Comparison of ENCODE assay signal across 9 mouse cellular contexts in the genomic region with DNA sequence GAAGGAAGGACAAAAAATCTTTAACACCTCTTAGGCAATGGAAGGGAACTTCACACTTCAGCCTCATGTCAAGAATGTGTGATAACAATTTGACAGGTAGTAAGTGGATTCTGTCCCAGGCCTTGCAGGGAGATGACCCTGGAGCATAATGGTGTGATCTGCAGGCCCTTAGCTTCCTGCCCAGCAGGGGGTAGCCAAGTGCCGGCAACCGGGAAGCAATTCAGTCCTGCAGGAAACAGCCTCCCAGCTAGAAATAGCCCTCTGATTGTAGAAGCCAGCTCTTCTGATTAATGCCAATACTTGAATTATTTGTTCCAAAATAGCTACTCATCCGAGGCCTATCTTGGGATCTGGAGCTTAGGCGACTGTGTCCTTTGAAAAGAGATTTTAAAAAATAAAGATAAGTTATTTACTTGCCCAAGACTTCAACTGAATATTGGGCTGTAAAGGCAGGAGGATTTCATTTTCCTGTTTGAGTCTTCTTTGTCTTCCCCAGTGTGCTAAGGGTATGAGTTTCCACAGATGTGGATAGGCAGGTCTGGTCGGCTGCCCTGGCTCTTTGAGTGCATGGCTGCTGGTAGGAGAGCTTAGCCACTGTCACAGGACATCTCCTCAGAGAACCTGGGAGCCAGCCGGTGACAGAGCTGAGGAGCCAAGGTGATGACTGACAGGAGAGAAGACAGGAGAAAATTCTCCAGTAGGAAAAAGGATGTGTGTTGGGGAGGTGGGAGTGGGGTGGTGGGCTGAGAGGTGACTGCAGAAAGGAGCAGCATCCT.
DNase-seq lines count a peak whose midpoint lies in the region; ATAC-seq and TF ChIP-seq lines count a peak whose summit lies in the region.
"Had no signal": no experiment of that assay in that cellular context is flagged by ENCODE, and none has a peak within 500 bp of the region (broad histone marks: within the 10 kb centered on the region; RNA-seq: fewer than 3 reads in every experiment).

No protein-coding gene starts in this region.

- 30% methylated on average over 6 of the region's 6 CpGs for WGBS in forebrain, embryonic 10.5 days
- 5% methylated on average over 6 of the region's 6 CpGs for WGBS in heart, embryonic 14.5 days
- WGBS in kidney, embryonic 15.5 days, result 14% methylated on average over 6 of the region's 6 CpGs
- 5% methylated on average over 6 of the region's 6 CpGs for WGBS in lung, embryonic 14.5 days

- H3K4me1 ChIP-seq in forebrain, embryonic 10.5 days, result peaks cover 9% of the 10 kb centered on the region
- peaks cover 8 to 14% of the 10 kb centered on the region in 2 experiments for H3K4me1 ChIP-seq in heart, embryonic 14.5 days (ENCODE audit: control insufficient read depth in 2 of 2, insufficient read depth in 2 of 2, low read length in 2 of 2)
- H3K4me1 ChIP-seq in kidney, embryonic 15.5 days, result peaks cover 8% of the 10 kb centered on the region; the same call in 1 of the 2 replicates
- H3K4me1 ChIP-seq in lung, embryonic 14.5 days (ENCODE audit: insufficient read depth), result peaks cover 6% of the 10 kb centered on the region; the same call in 1 of the 2 replicates
- H3K4me1 ChIP-seq: limb, embryonic 12.5 days had no signal

- H3K79me3 ChIP-seq in C2C12 (ENCODE audit: low read depth), result no peaks in the 10 kb centered on the region

- no peak overlapping the region for H3K4me3 ChIP-seq in C2C12 (ENCODE audit: insufficient read depth, poor library complexity, severe bottlenecking)
- H3K4me3 ChIP-seq in forebrain, embryonic 10.5 days, result no peak overlapping the region
- H3K4me3 ChIP-seq in heart, embryonic 14.5 days (ENCODE audit: control insufficient read depth in 1 of 2, insufficient read depth in 1 of 2, low read depth in 1 of 2, low read length in 2 of 2), result no peak overlapping the region
- H3K4me3 ChIP-seq in kidney, embryonic 15.5 days (replicated peaks), result no peak overlapping the region
- no peak overlapping the region for H3K4me3 ChIP-seq in lung, embryonic 14.5 days (ENCODE audit: low read depth, low read length)
- H3K4me3 ChIP-seq: limb, embryonic 12.5 days had no signal

- peak; percentile 71; the same call in 1 of the 2 replicates for ATAC-seq in heart, embryonic 14.5 days (ENCODE audit: insufficient number of reproducible peaks, insufficient read depth, low FRiP score, low read depth)
- ATAC-seq in kidney, embryonic 15.5 days (replicated peaks; ENCODE audit: low FRiP score), result peak; percentile 85
- ATAC-seq in lung, embryonic 14.5 days (ENCODE audit: insufficient read depth), result peak; percentile 93

- H3K27ac ChIP-seq in forebrain, embryonic 10.5 days, result 0 out of 2 replicates have a peak overlapping the region, but pooled peaks have one; percentile 25
- peak overlapping the region in 1 of 2 experiments; percentile 35; a peak in 2 of 4 replicates for H3K27ac ChIP-seq in heart, embryonic 14.5 days (replicated peaks in 1 of 2; ENCODE audit: control insufficient read depth in 1 of 2, insufficient read depth in 1 of 2, low read depth in 2 of 2, low read length in 2 of 2)
- H3K27ac ChIP-seq in kidney, embryonic 15.5 days, result no peak overlapping the region; the same call in 1 of the 2 replicates
- peak overlapping the region; percentile 75 for H3K27ac ChIP-seq in lung, embryonic 14.5 days (ENCODE audit: low read depth)
- H3K27ac ChIP-seq: limb, embryonic 12.5 days had no signal

- no peak overlapping the region for H3ac ChIP-seq in C2C12 (ENCODE audit: control insufficient read depth, insufficient read length, low read depth)

- no peak overlapping the region for H3K4me2 ChIP-seq in heart, embryonic 14.5 days (ENCODE audit: low read length)
- no peak overlapping the region for H3K4me2 ChIP-seq in kidney, embryonic 15.5 days
- H3K4me2 ChIP-seq in lung, embryonic 14.5 days, result no peak overlapping the region
- H3K4me2 ChIP-seq: limb, embryonic 12.5 days had no signal

- H3K36me3 ChIP-seq in C2C12 (ENCODE audit: control insufficient read depth, insufficient read depth), result no peaks in the 10 kb centered on the region
- no peaks in the 10 kb centered on the region for H3K36me3 ChIP-seq in forebrain, embryonic 10.5 days (replicated peaks)
- H3K36me3 ChIP-seq in heart, embryonic 14.5 days (ENCODE audit: control insufficient read depth, insufficient read depth, low read length), result no peaks in the 10 kb centered on the region
- H3K36me3 ChIP-seq in kidney, embryonic 15.5 days, result no peaks in the 10 kb centered on the region
- H3K36me3 ChIP-seq in lung, embryonic 14.5 days (ENCODE audit: insufficient read depth), result no peaks in the 10 kb centered on the region
- H3K36me3 ChIP-seq: limb, embryonic 12.5 days had no signal

- peak; percentile 21 to 52 for DNase-seq in adrenal gland, postnatal 4 days (ENCODE audit: low spot score in 2 of 2)
- peak; percentile 50 for DNase-seq in forebrain, embryonic 10.5 days (ENCODE audit: extremely low spot score, low spot score)
- peak; percentile 89 for DNase-seq in lung, embryonic 14.5 days
- peak; percentile 29 for DNase-seq in ovary, postnatal 10 days (ENCODE audit: low spot score)
- DNase-seq in urinary bladder, postnatal 4 days (ENCODE audit: low spot score in 2 of 2), result peak; percentile 61 to 73

- TF ChIP-seq CTCF in C2C12 (IDR thresholded peaks at IDR 0.05; ENCODE audit: control insufficient read depth, insufficient read depth, insufficient read length), result peak; percentile 32
- peak; percentile 86 for TF ChIP-seq CTCF in lung, embryonic 14.5 days (IDR thresholded peaks at IDR 0.05; ENCODE audit: low read depth)

- H3K9me3 ChIP-seq in forebrain, embryonic 10.5 days, result no peaks in the 10 kb centered on the region
- no peaks in the 10 kb centered on the region for H3K9me3 ChIP-seq in heart, embryonic 14.5 days (ENCODE audit: control insufficient read depth, low read length)
- no peaks in the 10 kb centered on the region for H3K9me3 ChIP-seq in kidney, embryonic 15.5 days (replicated peaks)
- no peaks in the 10 kb centered on the region for H3K9me3 ChIP-seq in lung, embryonic 14.5 days (ENCODE audit: low read depth, low read length)
- H3K9me3 ChIP-seq: limb, embryonic 12.5 days had no signal

- no peaks in the 10 kb centered on the region for H3K79me2 ChIP-seq in C2C12 (ENCODE audit: control insufficient read depth, insufficient read depth)

- H3K27me3 ChIP-seq in C2C12 (ENCODE audit: control insufficient read depth, insufficient read depth, insufficient read length), result no peaks in the 10 kb centered on the region
- H3K27me3 ChIP-seq in forebrain, embryonic 10.5 days (ENCODE audit: poor library complexity, severe bottlenecking), result no peaks in the 10 kb centered on the region
- H3K27me3 ChIP-seq in heart, embryonic 14.5 days (ENCODE audit: control insufficient read depth, insufficient read depth, low read length), result no peaks in the 10 kb centered on the region
- no peaks in the 10 kb centered on the region for H3K27me3 ChIP-seq in kidney, embryonic 15.5 days
- no peaks in the 10 kb centered on the region for H3K27me3 ChIP-seq in lung, embryonic 14.5 days (ENCODE audit: insufficient read depth, low read length)

- H3K9ac ChIP-seq in heart, embryonic 14.5 days (ENCODE audit: low read length), result no peak overlapping the region
- no peak overlapping the region for H3K9ac ChIP-seq in kidney, embryonic 15.5 days
- no peak overlapping the region for H3K9ac ChIP-seq in lung, embryonic 14.5 days
- H3K9ac ChIP-seq: limb, embryonic 12.5 days had no signal

TF ChIP-seq in C2C12, 6 proteins besides CTCF, POLR2A, EP300 and RAD21:
- TF ChIP-seq USF1 (IDR thresholded peaks at IDR 0.05; ENCODE audit: low read depth), result no peak
- no peak for TF ChIP-seq MYOD1 (IDR thresholded peaks at IDR 0.05; ENCODE audit: control insufficient read depth, insufficient read length, low read depth)
- TF ChIP-seq MAX (IDR thresholded peaks at IDR 0.05), result no peak
- TF ChIP-seq CEBPB (IDR thresholded peaks at IDR 0.05; ENCODE audit: low read depth), result no peak
- TF ChIP-seq MYOG (IDR thresholded peaks at IDR 0.05; ENCODE audit: control insufficient read depth, extremely low read depth, insufficient read length), result no peak
- TF ChIP-seq FOSL1 (IDR thresholded peaks at IDR 0.05; ENCODE audit: insufficient read depth, low read length, poor library complexity, severe bottlenecking), result no peak

Comparison
In these comparisons a context has a peak if more than half of its experiments do, and no peak if none do; other contexts are left out.
1. DNase-seq: peak in every context shown above with its lines; median percentile 89 in lung, embryonic 14.5 days; 67 in urinary bladder, postnatal 4 days; 50 in forebrain, embryonic 10.5 days; 36 in adrenal gland, postnatal 4 days; 29 in ovary, postnatal 10 days.